Mouse (Mus musculus) embryo, embryonic 9.5 days (tissue): ENCODE data around the gene Rras2.

Experiments
- DNase-seq: peaks from one replicate; pipeline ENCODE4 v3.0.0-alpha.2; 2017; ENCODE audit errors: extremely low spot score

Rras2 gene

GRCm38 (mm10) chr7:114114284-114114683 is 3.3 kb downstream of the Rras2 start:
- no peak for DNase-seq

- DNase-seq = no peak
These were observed 7.1 kb downstream of the Rras2 start for GRCm38 (mm10) chr7:114110500-114110899.

- no peak for DNase-seq
These were observed 11.7 kb downstream of the Rras2 start for GRCm38 (mm10) chr7:114105886-114106285.

- DNase-seq = no peak
These were observed 13.8 kb downstream of the Rras2 start for GRCm38 (mm10) chr7:114103629-114104347.

GRCm38 (mm10) chr7:114103152-114103551 is 14.4 kb downstream of the Rras2 start:
- no peak for DNase-seq

GRCm38 (mm10) chr7:114102609-114103008 is 15.0 kb downstream of the Rras2 start:
- DNase-seq = no peak

GRCm38 (mm10) chr7:114101412-114101811 is 16.2 kb downstream of the Rras2 start:
- DNase-seq = no peak

- DNase-seq = no peak
These were observed 23.9 kb downstream of the Rras2 start for GRCm38 (mm10) chr7:114093548-114094174.

- no peak for DNase-seq
These were observed 26.6 kb downstream of the Rras2 start for GRCm38 (mm10) chr7:114090892-114091545.

GRCm38 (mm10) chr7:114090231-114090630 is 27.4 kb downstream of the Rras2 start:
- no peak for DNase-seq

GRCm38 (mm10) chr7:114088918-114089317 is 28.7 kb downstream of the Rras2 start:
- DNase-seq = no peak

- peak; percentile 17 for DNase-seq
These were observed 29.6 kb downstream of the Rras2 start for GRCm38 (mm10) chr7:114087986-114088385.

- no peak for DNase-seq
These were observed 30.2 kb downstream of the Rras2 start for GRCm38 (mm10) chr7:114087341-114087740.

- no peak for DNase-seq
These were observed 31.4 kb downstream of the Rras2 start for GRCm38 (mm10) chr7:114086021-114086710.

GRCm38 (mm10) chr7:114083760-114084159 is 33.8 kb downstream of the Rras2 start:
- DNase-seq = no peak

- no peak for DNase-seq
These were observed 34.5 kb downstream of the Rras2 start for GRCm38 (mm10) chr7:114083088-114083487.

- no peak for DNase-seq
These were observed 35.8 kb downstream of the Rras2 start for GRCm38 (mm10) chr7:114081633-114082420.

GRCm38 (mm10) chr7:114080250-114080649 is 37.3 kb downstream of the Rras2 start:
- DNase-seq = no peak

- DNase-seq = no peak
These were observed 38.2 kb downstream of the Rras2 start for GRCm38 (mm10) chr7:114079343-114079742.

GRCm38 (mm10) chr7:114074595-114074994 is 43.0 kb downstream of the Rras2 start:
- no peak for DNase-seq

GRCm38 (mm10) chr7:114074133-114074532 is 43.4 kb downstream of the Rras2 start:
- no peak for DNase-seq
